8 mouse cellular contexts compared by ENCODE assay signal in genomic region chr4:124656518-124656853, GRCm38 (mm10). TPM values are rescaled to one million over a fixed set of nuclear protein-coding genes. Genes with fewer than 3 reads are reported as not detected.
A peak's percentile ranks its signal among the peaks of the same experiment; 100 is the strongest.
DNase-seq lines count a peak whose midpoint lies in the region; ATAC-seq and TF ChIP-seq lines count a peak whose summit lies in the region.

Gene Pou3f1, plus strand, starts transcription at chr4:124656807.

- H3K36me3 ChIP-seq in heart, embryonic 16.5 days (ENCODE audit: control insufficient read depth, insufficient read depth) = no peaks in the 10 kb centered on the region
- no peaks in the 10 kb centered on the region for H3K36me3 ChIP-seq in hindbrain, embryonic 11.5 days (ENCODE audit: control insufficient read depth, insufficient read depth, low read length)
- H3K36me3 ChIP-seq in liver, embryonic 12.5 days = no peaks in the 10 kb centered on the region

- no peak within 1 kb of the TSS for H3K27ac ChIP-seq in heart, embryonic 16.5 days (ENCODE audit: low read length)
- H3K27ac ChIP-seq in hindbrain, embryonic 11.5 days (ENCODE audit: low read depth, low read length) = peak within 1 kb of the TSS; percentile 58
- H3K27ac ChIP-seq in liver, embryonic 12.5 days = no peak within 1 kb of the TSS

- intact Hi-C loops in heart, postnatal 25 days (cut with DNase I) = loop anchor here (5.0 kb wide), 1 partner anchor 429 kb away; no protein-coding TSS in a partner anchor

- peak within 1 kb of the TSS; percentile 67 for H3K4me3 ChIP-seq in heart, embryonic 16.5 days (ENCODE audit: low read length)
- H3K4me3 ChIP-seq in hindbrain, embryonic 11.5 days (ENCODE audit: low read depth, low read length) = peak within 1 kb of the TSS; percentile 57
- H3K4me3 ChIP-seq in liver, embryonic 12.5 days = peak within 1 kb of the TSS; percentile 59

- H3K9ac ChIP-seq in heart, embryonic 16.5 days (ENCODE audit: low read length) = peak within 1 kb of the TSS; percentile 64
- peak within 1 kb of the TSS; percentile 64 for H3K9ac ChIP-seq in hindbrain, embryonic 11.5 days (ENCODE audit: low read depth, low read length)
- H3K9ac ChIP-seq in liver, embryonic 12.5 days = peak within 1 kb of the TSS; percentile 41; the same call in 1 of the 2 replicates

- 4% methylated on average over 15 of the region's 15 CpGs for WGBS in heart, embryonic 16.5 days
- under 1% methylated on average over 15 of the region's 15 CpGs for WGBS in hindbrain, embryonic 11.5 days
- WGBS in liver, embryonic 12.5 days (ENCODE audit: insufficient replicate concordance) = 6% methylated on average over 15 of the region's 15 CpGs

- no peak for DNase-seq in heart, postnatal 25 days (ENCODE audit: low spot score)
- no peak for DNase-seq in brain, embryonic 14.5 days (ENCODE audit: low read depth)
- DNase-seq in hindbrain, embryonic 11.5 days (ENCODE audit: low spot score) = no peak
- no peak for DNase-seq in gastrocnemius, postnatal 10 days
- DNase-seq in adrenal gland, postnatal 25 days = no peak
- no peak for DNase-seq in kidney, postnatal 14 days

- no peaks in the 10 kb centered on the region for H3K9me3 ChIP-seq in heart, embryonic 16.5 days (replicated peaks; ENCODE audit: control insufficient read depth, low read length)
- no peaks in the 10 kb centered on the region for H3K9me3 ChIP-seq in hindbrain, embryonic 11.5 days (ENCODE audit: control insufficient read depth, low read length)
- no peaks in the 10 kb centered on the region for H3K9me3 ChIP-seq in liver, embryonic 12.5 days (replicated peaks)

- peaks cover 11% of the 10 kb centered on the region; the same call in 1 of the 2 replicates for H3K4me1 ChIP-seq in heart, embryonic 16.5 days (ENCODE audit: control insufficient read depth, insufficient read depth, low read length)
- peaks cover 23% of the 10 kb centered on the region for H3K4me1 ChIP-seq in hindbrain, embryonic 11.5 days (replicated peaks; ENCODE audit: control insufficient read depth, insufficient read depth, low read length)
- peaks cover 24% of the 10 kb centered on the region for H3K4me1 ChIP-seq in liver, embryonic 12.5 days

- TF ChIP-seq POLR2A in brain, embryonic 14.5 days (IDR thresholded peaks at IDR 0.05; ENCODE audit: borderline replicate concordance, extremely low read depth, insufficient read depth, insufficient read length, poor library complexity, severe bottlenecking) = no peak

- TF ChIP-seq CTCF in brain, embryonic 14.5 days (IDR thresholded peaks at IDR 0.05; ENCODE audit: borderline replicate concordance, extremely low read depth, insufficient read depth, insufficient read length) = no peak

- ATAC-seq in heart, embryonic 16.5 days (replicated peaks; ENCODE audit: extremely low read depth, insufficient read depth, low FRiP score) = no peak
- no peak for ATAC-seq in hindbrain, embryonic 11.5 days (ENCODE audit: low FRiP score)
- ATAC-seq in liver, embryonic 12.5 days = no peak

- H3K27me3 ChIP-seq in heart, embryonic 16.5 days (ENCODE audit: control insufficient read depth, insufficient read depth, low read length) = peaks cover 63% of the 10 kb centered on the region
- peaks cover 64% of the 10 kb centered on the region for H3K27me3 ChIP-seq in hindbrain, embryonic 11.5 days (ENCODE audit: control insufficient read depth, insufficient read depth, low read length)
- H3K27me3 ChIP-seq in liver, embryonic 12.5 days (replicated peaks) = peaks cover 100% of the 10 kb centered on the region

- peak within 1 kb of the TSS; percentile 98 for H3K4me2 ChIP-seq in heart, embryonic 16.5 days (ENCODE audit: low read depth, low read length)
- peak within 1 kb of the TSS; percentile 87 for H3K4me2 ChIP-seq in hindbrain, embryonic 11.5 days (replicated peaks; ENCODE audit: low read depth, low read length)
- peak within 1 kb of the TSS; percentile 83 for H3K4me2 ChIP-seq in liver, embryonic 12.5 days

RNA-seq across cellular contexts. Expression of gene Pou3f1, which starts in this region (rescaled TPM):
- 0.15 and 0.17 TPM in 2 replicates for polyA plus RNA-seq in heart, embryonic 16.5 days (2015; fragmentation: Nextera tagmentation; extraction: Ambion mirVana)
- under 1 TPM; 0.08 to 0.14 TPM for total RNA-seq in heart, postnatal 25 days (2021)
- 21.3 and 23.1 TPM in 2 replicates for polyA plus RNA-seq in brain, embryonic 14.5 days (2012; rRNA removed)
- 17.4 and 18.8 TPM in 2 replicates for polyA plus RNA-seq in hindbrain, embryonic 11.5 days (2014; fragmentation: Nextera tagmentation; extraction: Ambion mirVana)
- 0.02 and 0.22 TPM in 2 replicates for polyA plus RNA-seq in liver, embryonic 12.5 days (2016; fragmentation: Nextera tagmentation; extraction: Ambion mirVana)
- total RNA-seq in gastrocnemius, postnatal 10 days (2021) = 1 to 10 TPM; 2.8 to 2.9 TPM
- not detected in 2 replicates for total RNA-seq in adrenal gland, postnatal 25 days (2021)

Comparison
In these comparisons a context has a peak if more than half of its experiments do, and no peak if none do; other contexts are left out.
1. RNA of gene Pou3f1 (polyA plus RNA-seq): 21.3 to 23.1 TPM in brain, embryonic 14.5 days and 17.4 to 18.8 TPM in hindbrain, embryonic 11.5 days; 0.15 to 0.17 TPM in heart, embryonic 16.5 days and 0.02 to 0.22 TPM in liver, embryonic 12.5 days; every median in the first group is over 10 times any median in the second.
2. Peak in every context shown above with its lines, with median percentiles within 50 percentile points of each other: H3K4me2 ChIP-seq, H3K4me3 ChIP-seq and H3K9ac ChIP-seq.